In genomic region chr7:16051883-16052595, GRCm38 (mm10) we compare ENCODE assay signal across 8 mouse cellular contexts. TPM values are rescaled to one million over a fixed set of nuclear protein-coding genes. Genes with fewer than 3 reads are reported as not detected.
DNase-seq lines count a peak whose midpoint lies in the region; ATAC-seq and TF ChIP-seq lines count a peak whose summit lies in the region.

No protein-coding gene starts in this region.

- TF ChIP-seq CTCF in kidney, adult 2 months (conservative IDR thresholded peaks at IDR 0.05; ENCODE audit: insufficient read depth, insufficient read length, low read depth, low read length), result peak; percentile 93

- 0 out of 2 replicates have a peak, but pooled peaks cover 2% of the 10 kb centered on the region for H3K4me1 ChIP-seq in embryonic facial prominence, embryonic 11.5 days (ENCODE audit: control insufficient read depth, insufficient read depth, low read length)
- peaks cover 12% of the 10 kb centered on the region; the same call in 1 of the 2 replicates for H3K4me1 ChIP-seq in kidney, adult 2 months (ENCODE audit: control insufficient read depth, insufficient read depth, low read length)
- peaks cover 14% of the 10 kb centered on the region for H3K4me1 ChIP-seq in limb, embryonic 14.5 days (ENCODE audit: control insufficient read depth, insufficient read depth, low read length)
- H3K4me1 ChIP-seq in midbrain, embryonic 16.5 days (ENCODE audit: control insufficient read depth, insufficient read depth, low read length), result peaks cover 19% of the 10 kb centered on the region

- H3K27ac ChIP-seq in embryonic facial prominence, embryonic 11.5 days (replicated peaks; ENCODE audit: low read depth, low read length), result peak overlapping the region; percentile 23
- H3K27ac ChIP-seq in kidney, adult 2 months (ENCODE audit: insufficient read depth, low read depth, low read length), result peak overlapping the region; percentile 72
- peak overlapping the region; percentile 78 for H3K27ac ChIP-seq in limb, embryonic 14.5 days (replicated peaks; ENCODE audit: low read depth, low read length)
- H3K27ac ChIP-seq in midbrain, embryonic 16.5 days (ENCODE audit: low read length), result peak overlapping the region; percentile 66

- no peak for ATAC-seq in embryonic facial prominence, embryonic 11.5 days (replicated peaks; ENCODE audit: insufficient number of reproducible peaks, low FRiP score, low TSS enrichment, low read depth)
- no peak for ATAC-seq in limb, embryonic 14.5 days (ENCODE audit: low FRiP score, low read depth)
- ATAC-seq in midbrain, embryonic 16.5 days, result no peak

- no peaks in the 10 kb centered on the region for H3K9me3 ChIP-seq in embryonic facial prominence, embryonic 11.5 days (replicated peaks; ENCODE audit: control insufficient read depth, low read length)
- no peaks in the 10 kb centered on the region for H3K9me3 ChIP-seq in limb, embryonic 14.5 days (ENCODE audit: control insufficient read depth, low read length)
- H3K9me3 ChIP-seq in midbrain, embryonic 16.5 days (replicated peaks; ENCODE audit: control insufficient read depth, low read length, poor library complexity, severe bottlenecking), result no peaks in the 10 kb centered on the region

- no peaks in the 10 kb centered on the region for H3K27me3 ChIP-seq in embryonic facial prominence, embryonic 11.5 days (ENCODE audit: control insufficient read depth, insufficient read depth, low read length)
- H3K27me3 ChIP-seq in kidney, adult 2 months (replicated peaks; ENCODE audit: control insufficient read depth, insufficient read depth, low read length), result no peaks in the 10 kb centered on the region
- H3K27me3 ChIP-seq in limb, embryonic 14.5 days (ENCODE audit: control insufficient read depth, insufficient read depth, low read length), result no peaks in the 10 kb centered on the region
- H3K27me3 ChIP-seq in midbrain, embryonic 16.5 days (ENCODE audit: control insufficient read depth, insufficient read depth, low read depth, low read length), result no peaks in the 10 kb centered on the region

- H3K9ac ChIP-seq in embryonic facial prominence, embryonic 11.5 days (replicated peaks; ENCODE audit: low read length), result peak overlapping the region; percentile 56
- peak overlapping the region; percentile 53 for H3K9ac ChIP-seq in limb, embryonic 14.5 days (ENCODE audit: low read depth, low read length, severe bottlenecking)
- peak overlapping the region; percentile 26; the same call in 1 of the 2 replicates for H3K9ac ChIP-seq in midbrain, embryonic 16.5 days (ENCODE audit: low read depth, low read length)

- peak; percentile 48 for DNase-seq in 3134 (ENCODE audit: extremely low read depth, insufficient read length, low spot score)
- DNase-seq in adrenal gland, postnatal 14 days, result peak; percentile 89
- DNase-seq in embryonic facial prominence, embryonic 11.5 days (ENCODE audit: low spot score), result peak; percentile 88
- peak; percentile 87 to 91 for DNase-seq in heart, adult 18-20 months
- DNase-seq in kidney, adult 2 months, result peak; percentile 85
- peak; percentile 84 for DNase-seq in limb, embryonic 14.5 days (ENCODE audit: low spot score)
- DNase-seq in spleen, postnatal 10 days (ENCODE audit: low spot score in 2 of 2), result peak; percentile 83 to 91

- WGBS in embryonic facial prominence, embryonic 11.5 days, result 8% methylated on average over 19 of the region's 19 CpGs
- under 1% methylated on average over 19 of the region's 19 CpGs for WGBS in kidney, adult 2 months
- 5% methylated on average over 19 of the region's 19 CpGs for WGBS in limb, embryonic 14.5 days
- WGBS in midbrain, embryonic 16.5 days, result 7% methylated on average over 19 of the region's 19 CpGs

- H3K36me3 ChIP-seq in embryonic facial prominence, embryonic 11.5 days (replicated peaks; ENCODE audit: control insufficient read depth, insufficient read depth, low read depth, low read length), result no peaks in the 10 kb centered on the region
- H3K36me3 ChIP-seq in kidney, adult 2 months (ENCODE audit: control insufficient read depth, insufficient read depth, low read length), result no peaks in the 10 kb centered on the region
- no peaks in the 10 kb centered on the region for H3K36me3 ChIP-seq in limb, embryonic 14.5 days (ENCODE audit: control insufficient read depth, insufficient read depth, low read length)
- H3K36me3 ChIP-seq in midbrain, embryonic 16.5 days (ENCODE audit: control insufficient read depth, insufficient read depth, low read length), result no peaks in the 10 kb centered on the region

- TF ChIP-seq POLR2A in kidney, adult 2 months (IDR thresholded peaks at IDR 0.05; ENCODE audit: low read depth, low read length), result no peak
- TF ChIP-seq POLR2A in limb, embryonic 14.5 days (IDR thresholded peaks at IDR 0.05; ENCODE audit: borderline replicate concordance, extremely low read depth, insufficient read depth, insufficient read length), result no peak

- peak overlapping the region; percentile 56 for H3K4me2 ChIP-seq in embryonic facial prominence, embryonic 11.5 days (ENCODE audit: low read depth, low read length)
- peak overlapping the region; percentile 67 for H3K4me2 ChIP-seq in limb, embryonic 14.5 days (replicated peaks; ENCODE audit: low read depth, low read length, severe bottlenecking)
- H3K4me2 ChIP-seq in midbrain, embryonic 16.5 days (ENCODE audit: low read length), result peak overlapping the region; percentile 68

- peak overlapping the region; percentile 43 for H3K4me3 ChIP-seq in embryonic facial prominence, embryonic 11.5 days (ENCODE audit: low read depth, low read length)
- peak overlapping the region; percentile 68 for H3K4me3 ChIP-seq in kidney, adult 2 months (ENCODE audit: insufficient read depth, low read depth, low read length)
- peak overlapping the region; percentile 45 for H3K4me3 ChIP-seq in limb, embryonic 14.5 days (replicated peaks; ENCODE audit: low read length)
- H3K4me3 ChIP-seq in midbrain, embryonic 16.5 days (ENCODE audit: low read depth, low read length), result peak overlapping the region; percentile 46

RNA-seq across cellular contexts. Expression of gene Bicra, which starts 4.3 kb away (rescaled TPM):
- 16.1 and 16.7 TPM in 2 replicates for total RNA-seq in adrenal gland, postnatal 14 days (2021)
- 4.2 and 5.9 TPM in 2 replicates for polyA plus RNA-seq in embryonic facial prominence, embryonic 11.5 days (2014; fragmentation: Nextera tagmentation; extraction: Ambion mirVana)
- total RNA-seq in heart, adult 18-20 months (2021), result 1 to 10 TPM; 4.2 to 5.9 TPM
- 7.9 and 8.6 TPM in 2 replicates for polyA plus RNA-seq in kidney, adult 2 months (2012; rRNA removed)
- 20.1 and 26.6 TPM in 2 replicates for polyA plus RNA-seq in limb, embryonic 14.5 days (2012; rRNA removed)
- 8.6 and 10.1 TPM in 2 replicates for polyA plus RNA-seq in limb, embryonic 14.5 days (2014; fragmentation: Nextera tagmentation; extraction: Ambion mirVana)
- polyA plus RNA-seq in midbrain, embryonic 16.5 days (2015; fragmentation: Nextera tagmentation; extraction: Ambion mirVana), result 5.9 and 7.7 TPM in 2 replicates

RNA-seq across cellular contexts. Expression of gene Zfp541, which starts 9.6 kb away (rescaled TPM):
- total RNA-seq in adrenal gland, postnatal 14 days (2021), result 0.07 and 0.08 TPM in 2 replicates
- not detected in 2 replicates for polyA plus RNA-seq in embryonic facial prominence, embryonic 11.5 days (2014; fragmentation: Nextera tagmentation; extraction: Ambion mirVana)
- total RNA-seq in heart, adult 18-20 months (2021), result not detected
- polyA plus RNA-seq in kidney, adult 2 months (2012; rRNA removed), result 0.03 TPM in 1 of 2 replicates, not detected in the other
- 0.26 and 0.35 TPM in 2 replicates for polyA plus RNA-seq in limb, embryonic 14.5 days (2012; rRNA removed)
- polyA plus RNA-seq in limb, embryonic 14.5 days (2014; fragmentation: Nextera tagmentation; extraction: Ambion mirVana), result 0.17 TPM in 1 of 2 replicates, not detected in the other
- polyA plus RNA-seq in midbrain, embryonic 16.5 days (2015; fragmentation: Nextera tagmentation; extraction: Ambion mirVana), result 0.14 and 0.15 TPM in 2 replicates

RNA-seq across cellular contexts. Expression of gene Napa, which starts 46.2 kb away (rescaled TPM):
- 117 and 128 TPM in 2 replicates for total RNA-seq in adrenal gland, postnatal 14 days (2021)
- polyA plus RNA-seq in embryonic facial prominence, embryonic 11.5 days (2014; fragmentation: Nextera tagmentation; extraction: Ambion mirVana), result 147 and 168 TPM in 2 replicates
- 10 to 100 TPM; 88.7 to 99.1 TPM for total RNA-seq in heart, adult 18-20 months (2021)
- polyA plus RNA-seq in kidney, adult 2 months (2012; rRNA removed), result 177 and 207 TPM in 2 replicates
- 212 and 247 TPM in 2 replicates for polyA plus RNA-seq in limb, embryonic 14.5 days (2012; rRNA removed)
- 206 and 217 TPM in 2 replicates for polyA plus RNA-seq in limb, embryonic 14.5 days (2014; fragmentation: Nextera tagmentation; extraction: Ambion mirVana)
- 218 and 245 TPM in 2 replicates for polyA plus RNA-seq in midbrain, embryonic 16.5 days (2015; fragmentation: Nextera tagmentation; extraction: Ambion mirVana)

Comparison
In these comparisons a context has a peak if more than half of its experiments do, and no peak if none do; other contexts are left out.
1. H3K27ac ChIP-seq: peak in every context shown above with its lines; median percentile 78 in limb, embryonic 14.5 days; 72 in kidney, adult 2 months; 66 in midbrain, embryonic 16.5 days; 23 in embryonic facial prominence, embryonic 11.5 days.